Mouse (Mus musculus): ENCODE measurements around the gene Rab34.

The Rab34 gene

DNA sequence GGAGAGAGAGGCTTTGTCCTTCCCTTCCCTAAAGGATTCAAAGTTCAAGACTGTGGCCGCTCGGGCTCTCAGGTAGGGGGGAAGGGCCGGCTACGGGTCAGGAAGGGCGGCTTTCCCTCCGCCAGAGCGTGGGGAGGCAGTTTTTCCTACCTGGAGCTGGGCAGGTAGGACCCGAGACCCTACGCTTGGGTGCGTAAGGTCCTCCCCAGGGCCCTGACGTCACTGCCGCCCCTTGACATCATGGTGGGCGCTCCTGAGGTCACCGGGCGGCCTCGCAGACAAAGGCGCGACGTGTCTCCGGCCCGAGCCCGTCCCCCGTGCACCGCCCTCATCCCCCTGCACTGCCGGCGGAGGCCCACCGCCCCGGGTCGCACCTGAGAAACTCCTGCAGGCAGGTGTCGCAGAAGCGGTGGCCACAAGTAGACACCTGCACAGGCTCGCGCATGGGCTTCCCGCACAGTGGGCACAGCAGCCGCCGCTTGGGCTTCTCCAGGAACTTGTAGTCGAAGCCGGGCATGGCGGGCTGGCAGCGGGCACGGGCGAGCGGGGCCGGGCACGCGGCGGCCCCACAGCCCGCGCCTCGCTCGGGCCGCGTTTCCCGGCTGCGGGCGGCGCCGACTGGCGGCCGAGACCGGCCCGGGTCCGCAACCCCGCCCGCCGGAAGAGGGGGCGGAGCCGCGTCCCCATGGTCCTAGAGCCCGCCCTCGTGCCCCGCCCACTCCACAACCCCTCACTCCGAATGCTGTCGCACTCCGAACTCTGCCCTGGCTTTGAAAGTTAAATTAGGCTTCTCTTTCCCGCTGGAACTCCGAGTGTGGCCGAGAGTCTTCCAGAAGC is 23.1 kb upstream of the Rab34 start, which contains the start of gene Traf4:
Gene Traf4, minus strand, starts transcription at position 666 of the 837 bp plus-strand sequence.
- DNase-seq (ENCODE audit: inconsistent ontology term) = peak; percentile 93

GRCm38 (mm10) chr11:78165761-78166109 is 22.5 kb upstream of the Rab34 start:
- peak; percentile 94 for DNase-seq (ENCODE audit: inconsistent ontology term)

- DNase-seq (ENCODE audit: inconsistent ontology term) = no peak
These were observed 22.1 kb upstream of the Rab34 start for GRCm38 (mm10) chr11:78166161-78166560.

- DNase-seq (ENCODE audit: inconsistent ontology term) = no peak
These were observed 21.6 kb upstream of the Rab34 start for GRCm38 (mm10) chr11:78166640-78167039.

GRCm38 (mm10) chr11:78167257-78167959 is 20.8 kb upstream of the Rab34 start:
- DNase-seq (ENCODE audit: inconsistent ontology term) = no peak

GRCm38 (mm10) chr11:78168541-78169468 is 19.4 kb upstream of the Rab34 start:
- no peak for DNase-seq (ENCODE audit: inconsistent ontology term)

DNA sequence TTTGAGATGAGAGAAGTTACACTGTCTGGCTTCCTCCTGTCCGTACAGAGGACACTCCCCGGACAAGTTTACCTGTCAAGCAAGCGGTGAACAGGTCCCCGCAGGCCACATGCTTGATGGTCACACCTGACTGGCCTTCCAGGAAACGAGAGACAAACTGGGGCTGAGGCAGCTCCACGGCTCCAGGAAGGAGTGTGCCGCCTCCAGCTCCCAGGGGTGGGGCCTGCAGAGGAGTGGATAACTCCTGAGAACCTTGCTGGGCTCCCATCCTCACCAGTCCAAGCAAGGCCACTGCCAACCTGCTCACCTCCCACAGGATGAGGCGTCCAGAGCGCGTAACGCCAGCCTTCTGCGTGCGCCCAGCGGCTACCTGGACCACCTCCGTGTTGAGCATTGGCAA is 17.9 kb upstream of the Rab34 start:
- no peak for DNase-seq (ENCODE audit: inconsistent ontology term)

- no peak for DNase-seq (ENCODE audit: inconsistent ontology term)
These were observed 16.9 kb upstream of the Rab34 start for GRCm38 (mm10) chr11:78171328-78171727.

DNA sequence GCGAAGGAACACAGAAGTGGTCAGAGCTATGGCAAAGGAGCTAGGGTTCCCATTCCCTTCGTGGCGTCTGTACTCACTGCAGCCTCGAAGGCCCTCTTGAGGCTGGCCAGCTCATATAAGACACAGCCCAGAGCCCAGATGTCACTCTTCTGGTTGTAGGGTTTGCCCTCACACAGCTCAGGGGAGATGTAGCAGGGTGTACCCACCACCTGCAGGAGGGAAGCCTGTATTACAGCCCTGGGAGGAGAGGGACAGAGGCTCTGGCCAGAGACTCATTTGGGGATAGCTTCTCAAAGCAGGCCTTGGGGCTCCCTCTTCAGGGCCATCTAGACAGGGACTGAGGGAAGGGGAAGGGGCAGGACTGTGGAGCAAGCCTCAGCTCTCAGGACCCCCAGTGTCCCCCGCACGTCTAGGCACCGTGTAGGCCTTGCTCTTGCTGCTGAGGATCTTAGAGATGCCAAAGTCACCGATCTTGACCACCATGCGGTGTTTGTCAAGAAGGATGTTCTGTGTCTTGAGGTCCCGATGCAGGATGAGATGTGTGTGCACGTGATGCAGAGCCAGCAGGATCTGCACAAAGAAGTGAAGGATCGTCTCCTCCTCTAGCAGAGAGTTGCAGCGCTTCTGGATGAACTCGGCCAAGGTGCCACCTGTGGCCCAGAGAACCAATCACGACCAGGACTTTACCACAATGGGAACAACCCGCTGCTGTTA is 16.0 kb upstream of the Rab34 start:
- DNase-seq (ENCODE audit: inconsistent ontology term) = peak; percentile 20

- DNase-seq (ENCODE audit: inconsistent ontology term) = no peak
These were observed 15.4 kb upstream of the Rab34 start for GRCm38 (mm10) chr11:78172748-78173383.

DNA sequence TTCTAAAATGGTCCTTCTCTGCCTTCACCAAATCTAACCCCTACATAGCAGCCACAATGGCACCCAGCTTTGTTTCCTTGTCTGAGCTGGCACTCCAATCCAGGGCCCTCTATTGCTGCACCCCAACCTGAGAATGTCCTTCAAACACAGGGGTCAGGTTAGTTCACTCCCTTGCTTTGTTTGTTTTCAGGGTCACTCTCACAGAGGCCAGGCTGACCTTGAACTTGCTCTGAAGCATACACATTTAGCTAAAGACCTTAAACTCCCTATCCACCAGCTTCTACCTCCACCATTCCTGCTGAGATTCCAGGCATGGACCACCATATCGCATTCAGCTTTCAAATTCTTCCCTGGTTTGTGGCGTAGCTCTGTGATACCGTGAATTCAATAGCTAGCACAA is 13.7 kb upstream of the Rab34 start:
- DNase-seq (ENCODE audit: inconsistent ontology term) = no peak

DNA sequence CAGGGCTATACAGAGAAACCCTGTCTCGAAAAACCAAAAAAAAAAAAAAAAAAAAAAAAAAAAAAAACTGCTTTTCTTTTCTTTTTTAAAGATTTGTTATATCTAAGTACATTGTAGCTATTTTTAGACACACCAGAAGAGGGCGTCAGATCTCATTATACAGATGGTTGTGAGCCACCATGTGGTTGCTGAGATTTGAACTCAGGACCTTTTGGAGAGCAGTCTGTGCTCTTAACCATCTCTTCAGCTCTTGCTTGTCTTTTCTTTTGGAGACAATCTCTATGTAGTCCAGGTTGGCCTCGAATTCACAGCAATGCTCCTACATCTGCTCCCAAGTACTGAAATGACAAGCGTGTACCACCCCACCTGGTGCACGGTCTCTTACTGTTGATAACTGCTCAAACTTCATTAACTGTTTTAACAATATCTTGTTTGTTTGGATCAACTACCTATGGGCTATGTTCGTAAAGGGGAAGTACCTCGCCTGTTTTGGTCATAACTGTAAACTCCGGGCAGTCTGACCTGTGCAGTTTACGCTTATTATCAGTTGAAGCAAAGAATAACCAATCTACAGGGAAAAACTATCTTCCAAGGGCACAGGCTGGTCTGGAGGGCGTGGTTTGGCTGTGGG is 12.3 kb upstream of the Rab34 start:
- DNase-seq (ENCODE audit: inconsistent ontology term) = no peak

DNA sequence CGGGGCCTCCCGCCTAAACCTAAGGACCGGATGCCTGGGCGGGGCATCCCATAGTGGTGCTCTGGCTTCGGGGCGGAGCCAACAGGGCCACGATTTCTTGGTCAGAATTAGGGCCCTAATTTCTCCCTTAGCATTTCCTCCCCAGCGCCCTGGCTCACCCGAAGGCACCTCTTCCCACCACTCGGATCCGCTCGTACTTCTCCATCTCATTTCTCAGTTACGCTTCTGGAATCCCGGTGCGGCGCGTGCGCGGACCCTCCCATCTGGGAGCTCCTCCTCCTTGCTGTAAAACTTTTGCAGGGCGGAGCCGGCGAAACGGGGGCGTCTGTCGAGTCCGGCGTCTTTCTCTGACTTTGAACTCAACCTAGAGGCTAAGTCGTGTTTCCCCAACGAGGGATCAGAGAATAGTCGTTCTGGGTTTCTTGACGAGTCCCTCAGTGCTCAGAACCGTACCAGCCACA is 11.8 kb upstream of the Rab34 start, which contains the start of the genes Nek8 and Tlcd1:
Gene Nek8, minus strand, starts transcription at position 274 of the 461 bp plus-strand sequence.
Gene Tlcd1, plus strand, starts transcription at position 310 of the 461 bp plus-strand sequence.
- peak; percentile 96 for DNase-seq (ENCODE audit: inconsistent ontology term)

- no peak for DNase-seq (ENCODE audit: inconsistent ontology term)
These were observed 11.3 kb upstream of the Rab34 start for GRCm38 (mm10) chr11:78176905-78177331.

GRCm38 (mm10) chr11:78177437-78177836 is 10.8 kb upstream of the Rab34 start:
- peak; percentile 70 for DNase-seq (ENCODE audit: inconsistent ontology term)

DNA sequence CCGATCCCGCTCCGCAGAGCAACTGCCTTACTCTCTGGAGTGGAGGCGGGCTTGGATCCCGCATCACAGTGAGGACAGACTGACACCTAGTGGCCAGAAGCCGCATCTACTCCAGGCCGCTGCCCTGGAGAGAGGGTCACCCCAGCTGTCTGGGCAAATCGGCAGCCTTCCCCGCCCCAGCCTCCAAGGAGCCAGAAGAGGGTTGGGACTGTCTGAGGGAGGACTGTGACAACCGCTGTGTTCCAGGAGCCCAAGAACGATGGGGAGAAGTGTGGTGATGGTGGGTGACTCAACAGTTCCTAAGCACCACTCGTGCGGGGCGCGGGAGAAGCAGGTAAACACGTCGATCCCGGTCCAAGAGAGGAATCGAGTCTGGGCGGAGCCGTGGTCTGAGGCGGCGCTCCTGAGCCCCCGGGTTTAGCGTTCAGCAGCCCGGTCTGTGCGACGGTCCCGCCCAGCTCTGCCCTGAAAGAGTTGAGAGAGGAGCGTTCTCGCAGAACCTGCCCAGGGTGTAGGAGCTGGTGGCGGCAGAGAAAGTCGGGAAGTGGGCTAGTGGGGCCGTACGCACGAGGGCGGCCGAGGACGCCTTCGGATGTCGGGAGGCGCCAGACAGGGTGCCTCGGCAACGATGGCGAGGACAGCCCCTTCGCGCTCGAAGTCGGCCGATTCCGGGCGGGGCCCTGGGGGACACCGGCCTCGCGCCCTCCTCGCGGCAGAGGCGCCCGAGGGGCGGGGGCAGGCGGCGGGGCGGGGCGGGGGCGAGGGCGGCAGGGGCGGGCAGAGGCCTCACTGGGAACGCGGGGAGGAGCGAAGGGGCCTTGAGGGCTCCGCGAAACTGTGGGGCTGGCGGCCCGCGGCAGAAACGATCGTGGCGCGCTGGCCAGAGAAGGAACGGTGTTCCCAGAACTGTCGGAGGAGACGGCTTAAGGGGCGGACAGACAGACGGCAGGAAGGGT is 10.0 kb upstream of the Rab34 start:
- DNase-seq (ENCODE audit: inconsistent ontology term) = peak; percentile 97

- peak; percentile 73 for DNase-seq (ENCODE audit: inconsistent ontology term)
These were observed 9.3 kb upstream of the Rab34 start for GRCm38 (mm10) chr11:78178859-78179437.

DNA sequence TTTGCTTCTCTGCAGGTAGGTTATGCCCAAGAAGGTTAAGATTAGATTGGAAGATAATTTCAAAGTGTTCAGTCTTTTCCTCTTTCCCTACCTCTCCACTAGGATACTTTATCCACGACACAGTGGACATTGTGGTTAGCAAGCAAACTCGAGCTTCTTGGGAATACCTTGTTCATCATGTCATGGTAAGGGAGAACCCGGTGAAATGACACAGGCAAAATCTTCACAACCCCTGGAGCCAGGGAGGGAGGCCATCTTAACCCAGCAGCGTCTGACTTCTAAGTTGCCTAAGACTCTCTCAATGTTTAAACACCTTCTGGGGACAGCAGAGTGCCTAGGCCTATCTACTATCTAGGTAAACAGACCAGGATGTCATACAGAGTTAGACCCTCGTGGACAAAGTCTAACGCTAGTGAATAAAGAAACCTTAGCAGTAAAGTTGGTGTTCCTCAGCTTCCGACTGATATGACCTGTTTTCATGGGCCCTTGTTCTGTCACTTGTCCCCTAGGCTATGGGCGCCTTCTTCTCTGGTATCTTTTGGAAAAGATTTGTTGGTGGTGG is 8.7 kb upstream of the Rab34 start:
- no peak for DNase-seq (ENCODE audit: inconsistent ontology term)

All from Muller cell, postnatal 12 days (primary cell).